Mouse (Mus musculus) layer of hippocampus, postnatal 14 days (tissue): ENCODE results near the gene Prr13. TPM values are rescaled to one million over a fixed set of nuclear protein-coding genes. Genes with fewer than 3 reads are reported as not detected.
A peak's percentile ranks its signal among the peaks of the same experiment; 100 is the strongest.

ENCODE experiments used
- DNase-seq, 2 experiments: peaks; one replicate each; pipeline ENCODE4 v3.0.0; 2021 to 2022; ENCODE audit warnings: low spot score in 2 of 2, mixed read lengths in 1 of 2
- total RNA-seq, 2 experiments: library from RNA; stranded (reverse); gene quantifications; 2 replicates each; pipeline ENCODE4 v1.2.3; 2021

Gene Prr13
- total RNA-seq, 2 experiments from 2014 or later: 23.1 to 25.0 TPM

- no peak for DNase-seq
These were observed 45.3 kb downstream of the Prr13 start for GRCm38 (mm10) chr15:102503924-102504782.

DNA sequence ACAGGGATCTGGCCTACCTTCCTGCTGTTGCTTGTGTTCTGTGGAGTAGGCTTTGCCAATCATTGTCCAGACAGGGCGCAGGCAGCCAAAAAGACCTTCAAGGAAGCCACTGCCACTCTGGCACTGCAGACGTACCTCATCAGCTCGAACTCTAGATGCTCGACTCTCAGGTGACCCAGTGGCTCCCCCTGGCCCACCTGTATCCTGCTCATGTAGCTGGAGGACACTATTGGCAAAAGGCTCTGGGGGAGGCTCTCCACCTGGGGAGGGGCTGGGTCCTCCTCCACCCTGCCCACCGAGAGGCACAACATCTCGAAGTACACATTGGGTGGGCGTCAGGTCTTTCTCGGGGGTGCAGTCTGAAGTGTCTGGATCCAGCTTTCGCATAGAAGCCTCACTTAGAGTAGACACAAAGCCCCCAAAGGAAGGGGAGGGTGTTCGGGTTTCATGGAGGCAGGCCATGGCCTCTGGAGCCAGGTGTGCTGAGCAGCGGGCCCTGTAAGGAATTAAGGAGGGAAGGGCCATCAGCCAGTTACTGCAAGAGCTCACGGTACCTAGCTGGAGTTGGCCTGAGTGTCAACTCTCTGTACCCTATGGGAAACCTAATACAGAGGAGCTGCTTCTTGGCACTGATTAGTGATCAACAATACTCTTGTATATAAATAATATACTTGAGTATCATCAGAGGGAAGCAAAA, 46.4 kb downstream of the Prr13 start:
- DNase-seq: no peak

- DNase-seq: no peak
These were observed 47.1 kb downstream of the Prr13 start for GRCm38 (mm10) chr15:102505770-102506463.

GRCm38 (mm10) chr15:102506464-102506830, 47.6 kb downstream of the Prr13 start:
- DNase-seq: no peak

- no peak for DNase-seq
These were observed 48.0 kb downstream of the Prr13 start for GRCm38 (mm10) chr15:102506864-102507263.

GRCm38 (mm10) chr15:102507561-102507960, 48.7 kb downstream of the Prr13 start:
- DNase-seq: no peak

DNA sequence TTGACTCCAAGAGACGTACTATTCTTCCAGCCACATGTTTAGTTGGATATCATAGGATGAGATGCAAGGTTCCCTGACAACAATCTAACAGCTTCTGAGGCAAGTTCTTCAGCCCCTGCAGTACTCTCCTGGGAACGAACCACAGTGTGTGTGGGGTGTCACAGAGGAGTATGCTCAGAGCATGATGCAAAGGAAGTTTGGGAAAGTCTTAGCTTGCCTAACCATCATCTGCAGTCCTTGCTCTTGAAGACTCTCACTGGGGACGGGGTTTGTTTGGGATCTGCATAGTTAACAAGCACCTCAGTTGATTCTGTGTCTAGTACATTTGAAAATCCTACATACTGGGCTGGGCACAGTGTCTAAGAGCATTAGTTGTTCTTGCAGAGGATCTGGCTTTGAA, 49.5 kb downstream of the Prr13 start:
- no peak for DNase-seq

DNA sequence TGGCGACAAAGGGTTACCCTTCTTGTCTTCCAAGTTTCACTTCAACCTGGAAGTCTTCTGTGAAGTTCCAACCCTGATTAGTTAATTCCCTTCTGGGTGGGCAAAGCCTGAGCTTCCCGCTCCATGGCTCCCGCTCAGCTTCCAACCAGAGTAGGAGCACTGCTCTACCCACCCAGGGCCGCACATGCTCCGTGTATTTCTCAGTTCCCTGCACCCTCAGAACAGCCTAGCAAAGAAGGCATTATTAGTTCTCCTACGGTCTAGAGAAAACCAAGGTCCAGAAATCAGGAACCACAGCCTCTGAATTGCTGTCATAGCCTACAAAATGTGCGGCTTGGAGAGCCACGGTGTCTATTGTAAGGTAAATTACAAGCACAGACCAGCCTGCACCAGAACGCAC, 51.3 kb downstream of the Prr13 start:
- DNase-seq: peak; percentile 41 to 65

DNA sequence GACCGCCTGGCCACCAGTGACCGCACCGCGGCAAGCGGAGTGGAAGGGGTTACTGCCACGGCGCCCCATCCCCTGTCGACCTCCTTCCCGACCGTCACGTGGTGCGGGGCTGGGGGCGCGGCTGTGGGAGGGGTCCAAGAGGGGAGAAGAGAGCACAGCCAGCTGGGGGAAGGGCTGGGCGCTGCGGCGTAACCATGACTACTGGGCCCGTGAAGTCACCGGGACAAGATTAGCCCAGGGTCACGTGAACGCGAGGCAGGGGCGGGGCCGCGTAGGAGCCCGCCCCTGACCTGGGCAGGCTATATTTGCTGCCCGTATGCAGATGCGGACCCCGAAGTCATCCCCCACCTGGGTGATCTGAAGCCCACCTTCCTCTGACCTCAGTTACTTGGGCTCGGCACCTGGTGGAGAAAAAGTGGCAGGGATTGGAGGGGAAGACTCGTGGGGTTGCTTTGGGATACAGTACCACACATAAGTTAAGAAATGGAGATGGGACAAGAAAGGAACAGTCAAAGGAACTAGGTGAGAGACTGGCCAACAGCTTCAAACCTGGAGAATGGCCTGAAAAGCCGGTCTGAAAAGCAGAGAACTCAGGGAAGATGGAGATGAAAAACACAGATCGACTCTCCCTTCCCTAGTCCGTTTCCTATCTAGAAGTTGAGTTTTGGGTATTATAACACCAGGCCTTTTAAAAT, 51.9 kb downstream of the Prr13 start:
- DNase-seq: peak; percentile 83 to 91

DNA sequence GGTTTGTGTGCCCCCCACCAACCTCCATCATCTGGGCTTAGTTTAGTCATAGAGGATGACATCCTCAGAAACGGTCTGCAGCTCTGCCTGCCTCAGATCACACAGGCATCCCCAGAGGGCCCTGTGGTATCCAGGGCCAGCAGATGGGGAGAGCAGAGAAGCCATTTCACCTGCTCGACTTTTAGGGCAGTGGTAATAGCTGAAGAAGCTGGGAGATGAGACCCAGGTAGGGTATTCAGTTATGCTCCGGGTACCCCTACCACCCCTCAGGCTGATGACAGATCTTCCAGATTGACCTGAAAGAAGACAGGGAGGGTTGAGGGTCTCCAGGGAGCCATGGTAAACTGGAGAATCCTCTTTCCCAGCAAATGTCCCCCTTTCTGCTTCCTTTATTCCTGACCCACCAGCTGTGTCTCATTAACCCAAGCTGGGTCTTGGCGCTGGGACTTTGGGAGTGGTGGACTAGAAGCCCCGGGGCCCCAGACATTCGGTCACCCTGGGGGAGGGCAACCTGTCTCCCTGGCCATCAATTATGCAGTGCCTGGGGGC, 52.5 kb downstream of the Prr13 start:
- DNase-seq: no peak

GRCm38 (mm10) chr15:102512010-102512409, 53.2 kb downstream of the Prr13 start:
- no peak for DNase-seq

Other genes starting within 250 kb of the Prr13 start
- gene Itgb7, start 227.1 kb upstream of the Prr13 start, total RNA-seq: 1 to 10 TPM; 2.1 to 4.2 TPM
- 10 to 100 TPM in 1 of 2 experiments, 1 to 10 TPM in 1; 8.8 to 11.2 TPM for gene Rarg, start 201.5 kb upstream of the Prr13 start, total RNA-seq
- not detected for gene Gm9918, start 188.5 kb upstream of the Prr13 start, total RNA-seq
- gene Mfsd5, start 179.6 kb upstream of the Prr13 start, total RNA-seq: 10 to 100 TPM; 34.1 to 36.0 TPM
- 1 to 10 TPM; 1.6 to 1.7 TPM for gene Espl1, start 162.8 kb upstream of the Prr13 start, total RNA-seq
- gene Pfdn5, start 132.9 kb upstream of the Prr13 start, total RNA-seq: 100 to 1,000 TPM; 317 to 334 TPM
- 10 to 100 TPM; 51.8 to 61.3 TPM for gene Myg1, start 127.3 kb upstream of the Prr13 start, total RNA-seq
- gene Aaas, start 108.3 kb upstream of the Prr13 start, total RNA-seq: 10 to 100 TPM; 25.5 to 27.7 TPM
- under 1 TPM; 0.69 to 0.90 TPM for gene Sp7, start 91.8 kb upstream of the Prr13 start, total RNA-seq
- gene Sp1, start 52.9 kb upstream of the Prr13 start, total RNA-seq: 10 to 100 TPM; 22.9 to 28.3 TPM
- under 1 TPM; 0.52 to 0.71 TPM for gene Amhr2, start 13.7 kb upstream of the Prr13 start, total RNA-seq
- 100 to 1,000 TPM; 438 to 462 TPM for gene Pcbp2, start 11.5 kb downstream of the Prr13 start, total RNA-seq
- gene Gm10337, start 44.7 kb downstream of the Prr13 start, total RNA-seq: not detected
- gene Map3k12, start 58.0 kb downstream of the Prr13 start, total RNA-seq: 10 to 100 TPM; 81.9 to 89.4 TPM
- 10 to 100 TPM; 34.9 to 41.8 TPM for gene Tarbp2, start 59.2 kb downstream of the Prr13 start, total RNA-seq
- gene Npff, start 65.9 kb downstream of the Prr13 start, total RNA-seq: 1 to 10 TPM; 4.8 to 6.1 TPM
- gene Gm28047, start 166.0 kb downstream of the Prr13 start, total RNA-seq: under 1 TPM in 1 of 2 experiments, not detected in 1; 0.78 TPM
- gene Atf7, start 166.4 kb downstream of the Prr13 start, total RNA-seq: 10 to 100 TPM; 45.6 to 49.2 TPM
- gene Atp5g2, start 213.3 kb downstream of the Prr13 start, total RNA-seq: 10 to 100 TPM; 10.9 to 13.0 TPM